Mouse (Mus musculus) kidney, postnatal 0 days (tissue): ENCODE measurements around the gene Iqgap2. TPM values are rescaled to one million over a fixed set of nuclear protein-coding genes. Genes with fewer than 3 reads are reported as not detected.

Experiments
- ATAC-seq: fragments of 200-750 bp; cut with Nextera tagmentation; replicated peaks from 2 replicates; pipeline ENCODE4 v1.8.0; 2017; ENCODE audit warnings: low read depth, moderate number of reproducible peaks, moderate TSS enrichment, moderate library complexity; ENCODE audit not compliant: low FRiP score
- DNase-seq: peaks from one replicate; pipeline ENCODE4 v3.0.0-alpha.2; 2016; ENCODE audit warnings: low spot score
- H3K27ac ChIP-seq: fragments of 300-500 bp; sonication (generic); 2 replicates; pipeline ENCODE4 v1.5.1; 2014; ENCODE audit warnings: mild to moderate bottlenecking
- H3K27me3 ChIP-seq: fragments of 300-500 bp; sonication (generic); 2 replicates; pipeline ENCODE4 v1.6.1; 2014; ENCODE audit warnings: low read length, mixed read lengths; ENCODE audit not compliant: insufficient read depth
- H3K36me3 ChIP-seq: fragments of 300-500 bp; sonication (generic); 2 replicates; pipeline ENCODE4 v1.6.1; 2014; ENCODE audit warnings: low read length, mixed read lengths; ENCODE audit not compliant: insufficient read depth
- H3K4me1 ChIP-seq: fragments of 300-500 bp; sonication (generic); replicated peaks from 2 replicates; pipeline ENCODE4 v1.6.1; 2014; ENCODE audit warnings: antibody characterized with exemption, low read length, mixed read lengths; ENCODE audit not compliant: insufficient read depth
- H3K4me2 ChIP-seq: fragments of 300-500 bp; sonication (generic); 2 replicates; pipeline ENCODE4 v1.6.1; 2014; ENCODE audit warnings: mild to moderate bottlenecking, low read length, moderate library complexity, mixed read lengths
- H3K4me3 ChIP-seq: fragments of 300-500 bp; sonication (generic); replicated peaks from 2 replicates; pipeline ENCODE4 v1.5.1; 2014; ENCODE audit warnings: low read depth, low read length
- H3K9ac ChIP-seq: fragments of 300-500 bp; sonication (generic); 2 replicates; pipeline ENCODE4 v1.6.1; 2014; ENCODE audit warnings: low read depth, low read length
- H3K9me3 ChIP-seq: fragments of 300-500 bp; sonication (generic); replicated peaks from 2 replicates; pipeline ENCODE4 v1.6.1; 2016; ENCODE audit warnings: low read length, inconsistent platforms, mixed read lengths
- CTCF ChIP-seq: IDR thresholded peaks from 2 replicates; pipeline ENCODE4 v1.5.1; 2016; ENCODE audit warnings: antibody characterized with exemption, low read depth, mild to moderate bottlenecking, moderate library complexity
- WGBS: fragments of 180-500 bp; shearing (Covaris S2); extraction: QIAGEN DNeasy Blood & Tissue Kit; methylation state at CpG from one replicate; pipeline ENCODE4 v1.1.7; 2014; 5-methylcytosine and 5-hydroxymethylcytosine counted together
- polyA plus RNA-seq: library from polyadenylated mRNA; unstranded; fragments of >200 nt; fragmentation: Nextera tagmentation; extraction: Ambion mirVana; gene quantifications from 2 replicates; pipeline ENCODE4 v1.2.1, GENCODE M21; 2015

The Iqgap2 gene
- polyA plus RNA-seq, 1 experiment from 2014 or later: 9.8 TPM

DNA sequence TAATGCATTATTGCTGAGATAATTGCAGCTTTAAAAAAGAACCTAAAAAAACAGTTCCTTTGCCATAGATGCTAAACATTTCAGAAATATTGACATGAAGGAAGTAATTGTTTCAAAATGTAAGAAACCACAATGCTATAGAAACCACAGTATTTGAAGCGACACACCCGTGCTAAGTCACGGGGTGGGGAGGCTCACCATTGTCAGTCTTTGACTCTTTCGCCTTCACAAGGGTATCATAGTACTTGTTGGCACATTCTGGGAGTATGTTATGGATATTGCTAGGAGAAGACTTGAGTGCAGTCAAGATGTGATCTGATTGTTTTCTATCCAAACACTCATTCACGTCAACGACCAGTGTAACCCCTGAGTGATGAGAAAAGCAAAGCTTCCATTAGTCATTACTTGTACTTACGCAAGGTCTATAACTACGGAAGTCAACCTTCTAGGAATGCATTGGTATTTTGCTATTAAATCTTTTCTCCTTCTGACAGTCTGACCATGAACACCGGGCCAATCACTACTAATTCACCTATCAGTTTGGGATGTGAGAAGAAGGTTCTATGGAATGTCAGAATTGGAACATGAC is 207.0 kb downstream of the Iqgap2 start:
- Histone ChIP-seq H3K4me2 (no peak overlapping the region), H3K4me1 (no peaks in the 10 kb centered on the region), H3K27me3 (no peaks in the 10 kb centered on the region), H3K36me3 (no peaks in the 10 kb centered on the region), H3K9me3 (no peaks in the 10 kb centered on the region), H3K4me3 (no peak overlapping the region), H3K27ac (no peak overlapping the region), H3K9ac (no peak overlapping the region)
- ATAC-seq (no peak), DNase-seq (no peak)
- WGBS: 82% methylated on average over 9 of the region's 9 CpGs
- no peak for TF ChIP-seq CTCF

DNA sequence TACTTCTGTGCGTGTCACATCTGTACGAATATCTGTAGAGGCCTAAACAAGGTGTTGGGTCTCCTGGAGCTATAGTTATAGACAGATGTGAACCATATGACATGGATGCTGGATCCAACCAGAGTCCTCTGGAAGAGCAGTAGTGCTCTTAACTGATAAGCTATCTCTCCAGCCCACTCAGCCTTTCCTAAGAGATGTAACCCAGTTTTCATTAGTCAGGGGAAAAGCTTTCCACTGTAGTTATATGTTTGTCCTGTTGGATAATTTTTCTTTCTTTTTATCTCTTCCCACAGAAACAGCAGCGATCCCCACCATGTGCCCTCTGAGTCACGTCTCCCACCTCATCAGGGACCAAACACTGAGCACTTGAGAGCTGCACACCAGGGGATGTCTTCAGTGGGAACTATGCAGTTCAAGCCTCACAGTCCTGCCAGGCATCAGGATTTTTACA is 212.2 kb downstream of the Iqgap2 start:
- H3K4me2 ChIP-seq: no peak overlapping the region
- no peaks in the 10 kb centered on the region for H3K27me3 ChIP-seq
- TF ChIP-seq CTCF: no peak
- H3K9me3 ChIP-seq: no peaks in the 10 kb centered on the region
- no peak overlapping the region for H3K4me3 ChIP-seq
- no peak overlapping the region for H3K9ac ChIP-seq
- H3K4me1 ChIP-seq: no peaks in the 10 kb centered on the region
- no peak overlapping the region for H3K27ac ChIP-seq
- no peaks in the 10 kb centered on the region for H3K36me3 ChIP-seq
- WGBS: 76% methylated on average over 4 of the region's 4 CpGs
- no peak for DNase-seq
- ATAC-seq: no peak

DNA sequence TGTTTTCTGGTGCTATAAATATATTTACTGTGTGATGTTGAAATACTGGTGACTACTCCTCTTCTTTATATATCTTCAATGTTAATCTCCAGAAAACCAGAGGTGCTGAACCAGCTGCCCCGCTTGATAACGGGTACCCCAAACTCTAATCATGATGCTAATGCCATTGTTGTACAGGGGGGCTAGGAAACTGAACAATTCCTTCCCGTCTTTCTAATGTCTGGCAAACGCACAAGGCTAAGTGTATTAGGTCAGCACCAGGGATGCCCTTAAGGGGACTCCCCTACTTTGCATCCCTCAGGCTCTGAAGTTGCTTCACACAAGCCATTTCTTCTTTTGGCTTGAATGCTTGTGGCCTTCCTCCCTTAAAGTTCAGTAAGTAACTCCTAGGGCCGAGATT is 212.6 kb downstream of the Iqgap2 start:
- no peaks in the 10 kb centered on the region for H3K9me3 ChIP-seq
- DNase-seq: no peak
- no peaks in the 10 kb centered on the region for H3K4me1 ChIP-seq
- no peak overlapping the region for H3K4me3 ChIP-seq
- ATAC-seq: no peak
- H3K4me2 ChIP-seq: no peak overlapping the region
- H3K9ac ChIP-seq: no peak overlapping the region
- 81% methylated on average over 5 of the region's 5 CpGs for WGBS
- H3K36me3 ChIP-seq: no peaks in the 10 kb centered on the region
- H3K27me3 ChIP-seq: no peaks in the 10 kb centered on the region
- no peak for TF ChIP-seq CTCF
- H3K27ac ChIP-seq: no peak overlapping the region

DNA sequence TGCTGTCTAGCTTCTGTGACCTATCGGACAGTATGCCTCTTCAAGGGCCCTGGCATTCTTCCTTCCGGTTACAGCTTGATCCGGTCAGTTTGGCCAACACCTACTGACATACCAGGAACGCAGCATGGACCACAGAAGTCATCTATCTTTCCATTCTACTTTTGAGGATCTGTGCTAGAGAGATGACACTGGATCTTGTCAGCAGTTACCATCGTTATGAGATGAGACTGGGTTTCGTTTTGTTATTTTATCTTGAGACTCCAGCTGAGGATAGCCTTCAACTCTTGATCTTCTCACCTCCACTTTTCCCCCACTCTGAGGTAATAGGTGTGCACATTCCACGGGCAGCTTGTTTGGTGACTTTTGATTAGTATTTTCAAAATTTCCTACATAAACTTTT is 219.3 kb downstream of the Iqgap2 start:
- Histone ChIP-seq H3K27ac (no peak overlapping the region), H3K4me3 (no peak overlapping the region), H3K27me3 (no peaks in the 10 kb centered on the region), H3K4me2 (no peak overlapping the region), H3K9ac (no peak overlapping the region), H3K36me3 (no peaks in the 10 kb centered on the region), H3K4me1 (no peaks in the 10 kb centered on the region), H3K9me3 (no peaks in the 10 kb centered on the region)
- WGBS: 88% methylated on average over 7 of the region's 7 CpGs
- DNase-seq (no peak), ATAC-seq (no peak)
- TF ChIP-seq CTCF: no peak

DNA sequence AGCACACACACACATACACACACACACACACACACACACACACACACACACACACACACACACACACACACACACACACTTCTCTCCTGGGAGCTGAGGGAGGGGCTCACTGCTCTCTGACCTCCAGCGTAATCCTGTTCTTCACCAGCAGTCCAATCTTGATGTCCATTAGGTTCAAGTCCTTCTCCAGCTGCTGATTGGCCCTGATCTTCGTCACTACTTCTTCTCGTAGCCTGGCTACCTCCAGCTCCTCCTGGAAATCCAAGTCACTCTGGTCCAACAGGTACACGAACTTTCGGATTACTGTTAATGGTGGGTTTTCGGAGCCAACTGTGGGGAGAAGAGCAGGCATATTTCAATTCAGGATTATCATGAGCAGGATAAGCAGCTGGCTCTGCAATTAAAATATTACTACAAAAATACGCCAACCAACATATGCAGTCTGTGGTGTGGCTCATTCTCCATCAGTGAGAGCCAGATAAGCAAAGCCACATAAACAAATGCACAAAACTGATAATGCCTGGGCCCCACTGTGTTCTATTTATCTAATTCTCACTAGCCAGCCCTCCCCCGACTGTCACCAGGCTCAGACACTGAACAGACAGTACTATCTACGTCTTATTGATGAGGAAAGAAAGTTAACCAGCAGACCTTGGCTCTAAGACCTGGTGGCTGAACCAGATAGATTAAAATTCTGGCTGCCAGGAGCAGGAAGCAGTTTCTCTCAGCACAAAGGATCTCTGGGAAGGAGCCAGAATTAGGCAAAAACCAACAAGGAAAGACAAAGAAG is 220.4 kb downstream of the Iqgap2 start:
- DNase-seq (no peak), ATAC-seq (no peak)
- no peaks in the 10 kb centered on the region for H3K36me3 ChIP-seq
- no peaks in the 10 kb centered on the region for H3K9me3 ChIP-seq
- H3K4me3 ChIP-seq: no peak overlapping the region
- 80% methylated on average over 9 of the region's 9 CpGs for WGBS
- no peaks in the 10 kb centered on the region for H3K4me1 ChIP-seq
- H3K9ac ChIP-seq: no peak overlapping the region
- no peak for TF ChIP-seq CTCF
- H3K27ac ChIP-seq: no peak overlapping the region
- H3K4me2 ChIP-seq: no peak overlapping the region
- H3K27me3 ChIP-seq: no peaks in the 10 kb centered on the region

GRCm38 (mm10) chr13:95670534-95670933 is 221.2 kb downstream of the Iqgap2 start:
- DNase-seq: no peak
- TF ChIP-seq CTCF: no peak

More at GRCm38 (mm10) chr13:95670534-95670933, 221.2 kb downstream of the Iqgap2 start:
- Histone ChIP-seq H3K9me3 (no peaks in the 10 kb centered on the region), H3K27me3 (no peaks in the 10 kb centered on the region), H3K4me3 (no peak overlapping the region), H3K4me2 (no peak overlapping the region), H3K27ac (no peak overlapping the region), H3K9ac (no peak overlapping the region), H3K36me3 (no peaks in the 10 kb centered on the region), H3K4me1 (no peaks in the 10 kb centered on the region)
- no peak for ATAC-seq
- 88% methylated on average over 5 of the region's 5 CpGs for WGBS
